Mouse (Mus musculus) heart, embryonic 16.5 days (tissue): ENCODE measurements around the gene Socs2. TPM values are rescaled to one million over a fixed set of nuclear protein-coding genes. Genes with fewer than 3 reads are reported as not detected.

Source experiments
- polyA plus RNA-seq: library from polyadenylated mRNA; unstranded; fragments of >200 nt; fragmentation: Nextera tagmentation; extraction: Ambion mirVana; gene quantifications from 2 replicates; pipeline ENCODE4 v1.2.1, GENCODE M21; 2015

Socs2 gene
- polyA plus RNA-seq, 1 experiment from 2014 or later = 33.9 TPM

Other genes with a start within 250 kb of the Socs2 start
- 7.5 and 7.6 TPM in 2 replicates for gene Cradd, start 93.0 kb downstream of the Socs2 start, polyA plus RNA-seq
- 629 and 634 TPM in 2 replicates for gene Mrpl42, start 84.8 kb upstream of the Socs2 start, polyA plus RNA-seq
- gene Ube2n, start 98.0 kb upstream of the Socs2 start, polyA plus RNA-seq = 246 and 253 TPM in 2 replicates
- gene Nudt4, start 147.0 kb upstream of the Socs2 start, polyA plus RNA-seq = 72.6 and 83.7 TPM in 2 replicates